Mouse (Mus musculus) monocyte, adult 2 months (primary cell): ENCODE data around the gene Cd44.

Experiments
- DNase-seq, 2 experiments: peaks; one replicate each; pipeline ENCODE4 v3.0.0; 2022; ENCODE audit warnings: low spot score in 2 of 2, low read depth in 1 of 2

Gene Cd44

DNA sequence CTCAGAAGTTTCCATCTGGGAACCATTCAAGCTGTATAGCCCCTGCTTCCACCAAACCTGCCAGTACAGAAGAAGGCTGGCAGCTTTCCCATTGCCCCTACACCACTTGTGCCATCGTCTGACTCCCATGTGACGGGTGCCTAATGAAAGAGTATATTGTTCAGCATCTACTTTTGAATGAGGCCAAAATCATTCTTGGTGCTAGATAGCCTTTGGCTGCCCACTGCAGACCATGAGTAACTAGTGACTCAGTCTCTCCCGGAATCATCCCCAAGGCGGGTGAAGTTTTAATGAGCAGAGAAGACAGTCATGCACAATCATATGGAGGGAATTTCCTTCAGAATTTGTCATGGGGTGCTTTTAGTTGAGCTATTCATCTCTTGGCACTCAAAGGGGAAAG, 28.3 kb downstream of the Cd44 start:
- no peak for DNase-seq

DNA sequence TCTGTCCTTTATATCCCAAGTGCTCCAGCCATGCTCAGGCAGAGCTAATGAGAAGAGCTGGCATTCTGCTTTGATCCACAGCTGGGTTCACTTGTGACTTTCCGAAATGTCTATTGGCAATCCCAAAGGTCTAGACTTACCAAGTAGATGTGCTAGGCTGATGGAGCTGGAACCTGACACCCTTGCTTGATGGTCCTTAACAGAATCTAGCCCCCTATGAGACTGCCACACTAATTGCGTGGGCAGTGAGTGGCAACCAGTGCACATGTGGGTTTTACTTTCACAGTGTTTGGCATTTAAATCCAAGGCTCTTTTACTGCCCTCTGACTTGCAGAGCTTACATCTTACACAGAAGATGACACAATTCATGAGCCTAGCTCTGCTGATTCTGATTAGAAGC, 29.0 kb downstream of the Cd44 start:
- no peak for DNase-seq

DNA sequence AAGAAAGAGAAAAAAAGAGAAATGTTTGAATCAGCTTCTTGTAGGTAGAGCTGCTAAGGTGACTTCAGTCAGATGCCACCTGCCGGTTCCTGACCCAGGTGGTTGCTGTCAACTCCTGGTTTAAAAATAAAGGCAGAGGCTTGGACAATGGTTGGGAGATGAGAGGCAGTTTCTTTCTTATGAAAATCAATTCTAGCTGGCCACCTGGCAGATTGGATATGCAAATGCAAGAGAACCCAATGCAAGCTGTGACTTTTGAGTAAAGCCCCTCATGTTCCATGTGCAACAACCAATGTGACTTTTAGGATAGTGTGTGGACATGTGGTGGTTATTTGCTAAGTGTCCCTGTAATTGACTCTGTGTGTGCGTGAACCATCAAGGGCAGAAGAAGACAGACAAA, 33.0 kb downstream of the Cd44 start:
- DNase-seq, result no peak

DNA sequence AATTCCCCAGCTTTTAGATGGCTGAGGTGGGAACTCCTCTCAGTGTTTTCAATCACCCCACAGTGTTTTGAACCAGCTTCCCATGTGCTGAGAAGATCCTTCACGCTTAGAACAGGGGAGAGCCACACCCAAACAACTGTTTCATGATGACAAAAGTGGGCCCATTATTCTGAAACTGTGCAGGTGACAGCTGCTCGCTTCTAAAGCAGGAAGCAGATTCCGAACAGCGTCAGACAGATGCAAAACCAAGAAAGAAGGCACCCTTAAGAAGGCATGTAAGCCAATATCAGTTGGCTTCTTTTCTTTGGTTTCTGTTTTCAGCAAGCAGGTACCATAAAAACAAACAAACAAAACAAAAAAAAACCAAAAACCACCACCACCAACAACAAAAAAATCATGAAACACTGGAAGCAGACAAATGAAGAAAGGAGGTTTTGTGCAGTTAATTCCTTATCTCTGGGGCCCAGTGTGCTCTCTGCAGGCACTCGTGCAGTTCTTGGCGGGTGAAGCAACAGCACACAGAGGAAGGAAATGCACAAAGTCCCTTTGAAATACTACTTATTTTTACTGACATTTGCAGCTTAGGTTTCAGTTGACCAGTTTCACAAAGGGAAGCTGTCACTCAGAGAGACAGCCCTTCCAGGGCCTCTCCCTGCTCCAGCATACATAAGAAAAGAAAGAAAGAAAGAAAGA, 33.9 kb downstream of the Cd44 start:
- no peak for DNase-seq

DNA sequence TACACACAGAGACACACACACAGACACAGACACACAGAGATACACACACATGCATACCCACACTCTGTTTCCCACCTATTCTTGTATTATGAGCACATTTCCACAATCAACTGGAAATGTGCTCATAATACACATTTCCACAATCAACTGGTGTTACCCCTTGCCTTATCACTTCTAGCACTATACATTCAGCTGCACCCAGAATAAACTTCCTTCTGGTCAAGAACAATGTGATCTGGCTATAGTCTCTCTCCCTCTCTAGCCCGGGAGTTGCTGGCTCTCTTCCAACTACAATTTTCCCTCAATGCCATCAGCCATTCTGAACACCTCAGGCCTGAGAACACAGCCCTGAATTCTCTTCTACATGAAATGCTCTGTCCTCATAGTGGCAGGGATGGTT, 34.9 kb downstream of the Cd44 start:
- no peak for DNase-seq

DNA sequence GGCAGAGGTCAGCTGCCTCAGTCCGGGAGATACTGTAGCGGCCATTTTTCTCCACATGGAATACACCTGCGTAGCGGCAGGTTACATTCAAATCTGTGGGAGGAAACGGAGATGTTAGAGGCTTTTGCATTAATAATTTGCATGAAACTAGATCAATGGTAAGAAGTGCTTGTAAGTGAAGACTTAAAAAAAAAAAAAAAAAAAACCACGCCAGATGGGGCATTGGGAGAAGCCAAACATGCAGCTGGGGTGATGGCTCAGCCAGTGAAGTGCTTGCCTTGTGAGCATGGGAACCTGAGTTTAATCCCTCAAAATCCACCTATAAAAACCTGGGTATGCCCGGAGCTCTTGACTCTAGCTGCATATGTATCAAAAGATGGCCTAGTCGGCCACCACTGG, 36.1 kb downstream of the Cd44 start:
- DNase-seq, result no peak

DNA sequence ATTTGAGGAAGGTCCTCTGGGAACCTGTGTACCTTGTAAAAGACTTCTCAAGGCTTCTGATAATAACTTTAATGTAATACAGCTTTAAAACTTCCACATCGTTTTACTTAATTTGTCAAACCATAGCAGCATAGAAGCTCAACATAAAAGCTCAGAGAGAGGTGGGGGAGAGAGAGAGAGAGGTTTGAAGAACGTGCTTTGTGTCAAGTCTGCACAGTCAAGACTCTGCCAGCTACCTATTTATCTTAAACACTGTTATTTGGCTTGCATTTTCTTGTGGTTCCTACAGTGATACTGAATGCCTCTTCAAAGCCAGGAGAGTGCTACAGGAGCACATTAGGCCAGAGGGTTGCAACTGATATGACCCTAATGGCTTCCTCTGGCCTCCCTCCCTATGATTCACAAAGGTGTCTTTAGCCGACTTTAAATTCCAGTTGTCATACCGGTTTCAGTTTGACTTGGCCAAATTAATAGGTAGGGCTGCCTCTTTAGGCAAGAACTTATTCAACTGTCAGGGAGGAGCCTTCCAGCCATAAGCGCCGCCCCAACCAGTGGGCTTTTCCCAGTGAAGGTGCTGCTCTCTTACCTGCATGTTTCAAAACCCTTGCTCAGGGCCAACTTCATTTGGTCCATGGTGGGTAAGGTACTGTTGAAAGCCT, 36.6 kb downstream of the Cd44 start:
- DNase-seq, result no peak

DNA sequence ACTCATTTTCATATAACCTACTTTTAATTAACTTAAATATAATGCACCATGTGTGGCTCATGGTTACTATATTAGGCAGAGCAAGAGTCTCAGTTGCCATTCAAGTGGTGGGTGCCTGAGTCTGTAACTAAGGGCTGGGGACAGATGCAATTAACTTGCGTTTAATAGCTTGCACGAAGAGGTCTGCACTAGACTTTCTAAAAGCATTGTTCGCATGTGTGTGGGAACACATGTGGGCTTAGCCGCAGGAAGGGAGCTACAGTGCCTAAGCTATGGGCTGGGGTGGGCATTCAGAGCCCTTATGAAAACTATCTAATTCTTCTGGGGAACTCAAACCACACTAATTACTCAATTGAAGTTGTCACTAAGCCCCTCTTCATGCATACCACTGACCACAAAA, 37.4 kb downstream of the Cd44 start:
- DNase-seq, result no peak

DNA sequence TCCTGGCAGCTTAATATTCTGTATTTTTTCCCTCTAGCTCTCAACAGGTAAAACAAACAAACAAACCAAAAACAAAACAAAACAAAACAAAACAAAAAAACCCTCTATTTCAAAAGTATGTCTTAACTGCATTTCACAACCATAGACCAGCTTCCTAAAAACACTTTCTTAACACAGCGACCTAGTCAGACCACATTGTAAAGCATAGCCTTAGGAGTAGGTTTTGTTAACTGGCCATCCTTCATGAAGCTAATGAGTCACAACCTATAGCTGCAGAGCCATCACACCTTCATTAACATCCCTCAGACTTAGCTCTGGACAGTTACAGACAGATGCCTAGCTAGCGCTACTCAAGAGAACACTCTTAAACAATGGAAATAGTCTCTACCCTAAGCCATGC, 37.9 kb downstream of the Cd44 start:
- DNase-seq, result no peak

DNA sequence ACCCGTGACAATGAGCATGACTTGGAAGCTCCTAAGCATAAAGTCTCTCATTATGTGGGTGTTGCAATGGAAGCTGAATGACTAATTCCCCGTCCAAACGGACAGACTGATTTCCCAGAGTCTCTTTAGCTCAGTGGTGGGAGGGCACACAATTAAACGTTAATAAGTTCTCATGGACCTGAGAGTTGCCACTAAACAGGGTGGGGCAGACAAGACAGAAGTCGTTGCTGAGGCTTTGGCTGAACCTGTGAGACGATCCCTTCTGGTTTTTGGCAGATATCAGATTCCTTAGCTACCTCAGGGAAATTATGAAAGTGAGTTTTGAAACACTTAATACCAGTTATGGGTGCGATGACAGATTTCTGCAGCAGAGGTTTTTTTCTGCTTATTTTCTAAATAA, 38.8 kb downstream of the Cd44 start:
- no peak for DNase-seq

DNA sequence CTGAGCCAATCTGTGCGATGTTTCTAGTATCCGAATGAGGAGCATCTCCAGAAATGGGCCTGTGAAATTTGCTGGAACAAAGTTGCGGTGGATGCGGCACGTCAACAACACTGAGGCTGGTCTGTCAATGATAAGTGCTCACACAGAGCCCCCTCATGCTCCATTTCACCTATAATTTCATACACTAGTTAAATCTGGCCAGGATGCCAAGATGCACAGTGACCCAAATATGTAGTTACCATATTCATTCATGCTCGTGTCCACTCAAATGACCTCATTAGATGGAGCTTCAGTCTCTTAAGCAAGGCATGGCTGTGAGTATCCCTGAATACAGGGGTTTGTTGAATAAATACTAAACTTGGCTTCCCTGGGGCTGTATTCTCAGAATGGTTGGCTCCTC, 43.2 kb downstream of the Cd44 start:
- no peak for DNase-seq

DNA sequence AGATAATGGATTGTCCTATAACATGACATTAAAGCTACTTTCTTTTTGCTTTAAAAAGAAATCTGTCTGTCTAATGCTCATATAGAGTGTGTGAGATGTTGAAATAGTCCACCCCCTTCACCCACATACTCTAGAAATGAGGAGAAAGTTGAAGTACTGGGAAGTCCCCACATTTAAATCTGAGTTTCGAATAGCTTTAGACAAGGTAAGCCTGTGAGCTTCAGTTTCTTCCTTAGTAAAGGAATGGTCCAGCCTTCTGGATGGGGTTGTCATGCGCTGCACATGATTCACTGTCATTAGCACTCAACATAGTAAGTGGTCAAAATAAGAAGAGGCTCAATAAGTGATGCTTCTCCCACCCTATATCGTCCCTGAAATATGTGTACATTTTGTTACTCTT, 48.2 kb downstream of the Cd44 start:
- DNase-seq, result no peak

DNA sequence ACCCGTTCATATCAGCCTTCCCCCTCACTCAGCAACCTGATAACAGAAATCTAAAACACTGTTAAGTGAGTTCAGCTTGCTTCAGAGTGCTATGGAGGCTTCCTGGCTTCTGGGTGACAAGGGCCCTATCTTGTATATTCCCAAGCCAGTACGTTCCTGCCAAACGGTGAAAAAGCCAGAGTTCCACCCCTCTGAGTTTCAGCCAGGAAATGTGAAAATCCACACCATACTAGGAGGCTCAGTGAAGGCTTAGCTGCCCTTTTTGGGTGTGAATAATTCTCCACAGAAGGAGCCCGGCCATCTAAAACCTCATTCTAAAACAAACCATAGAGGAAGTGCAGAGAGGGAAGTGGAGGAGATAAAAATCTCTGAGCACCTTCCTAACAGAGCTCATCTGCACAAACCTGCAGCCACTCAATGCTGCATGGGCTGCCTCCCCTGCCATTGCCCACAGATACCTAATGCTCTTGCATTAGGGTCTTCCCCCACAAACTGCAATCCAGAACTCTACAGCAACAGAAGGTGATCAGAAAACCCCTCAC, 49.5 kb downstream of the Cd44 start:
- no peak for DNase-seq

DNA sequence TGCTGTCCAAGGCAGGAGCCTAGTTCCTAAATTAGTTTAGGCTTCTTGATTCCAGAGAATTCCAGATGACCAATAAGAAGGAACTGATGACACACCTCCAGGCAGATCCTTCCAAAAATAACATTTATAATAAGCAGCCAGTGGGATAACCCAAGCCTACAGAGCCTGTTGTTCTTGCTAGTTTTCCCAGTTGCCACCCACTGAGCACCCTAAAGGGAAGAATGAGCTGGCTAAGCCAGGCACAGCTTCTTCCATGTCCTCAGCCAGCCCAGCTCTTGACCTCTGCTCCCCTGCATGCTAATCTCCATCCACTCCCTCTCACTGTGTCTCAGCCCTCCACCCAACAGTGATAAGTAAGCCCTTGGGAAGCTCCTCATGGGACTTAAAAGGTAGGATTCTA, 51.4 kb downstream of the Cd44 start:
- no peak for DNase-seq

DNA sequence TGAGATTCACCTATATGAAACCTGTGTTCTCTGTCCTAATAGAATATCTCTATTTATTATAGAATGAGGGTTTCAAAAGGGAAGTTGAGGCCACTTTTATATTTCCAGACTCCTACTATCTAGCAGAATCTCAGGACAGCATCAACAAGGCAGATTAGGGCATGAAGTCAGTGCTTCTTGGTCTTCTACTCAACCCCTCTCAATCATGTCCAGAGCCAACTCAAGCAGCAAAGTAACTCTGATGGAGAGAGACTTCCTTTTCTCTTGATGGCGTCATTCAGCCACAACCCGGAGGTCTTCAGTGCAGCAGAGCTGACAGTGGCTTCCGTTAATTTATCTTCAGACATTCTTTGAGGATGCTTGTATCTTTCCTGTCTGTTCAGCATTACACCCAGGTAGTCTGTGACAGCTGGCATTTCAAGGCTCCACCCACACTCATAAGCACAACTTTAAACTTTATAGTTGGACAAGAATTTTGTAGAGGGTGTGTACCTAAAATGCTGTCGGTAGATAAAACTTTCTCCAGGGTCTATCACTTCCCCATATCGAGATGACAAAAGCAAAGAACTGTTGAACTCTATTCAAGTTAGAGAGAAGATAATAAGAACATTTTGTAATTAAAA, 52.5 kb downstream of the Cd44 start:
- DNase-seq, result no peak

DNA sequence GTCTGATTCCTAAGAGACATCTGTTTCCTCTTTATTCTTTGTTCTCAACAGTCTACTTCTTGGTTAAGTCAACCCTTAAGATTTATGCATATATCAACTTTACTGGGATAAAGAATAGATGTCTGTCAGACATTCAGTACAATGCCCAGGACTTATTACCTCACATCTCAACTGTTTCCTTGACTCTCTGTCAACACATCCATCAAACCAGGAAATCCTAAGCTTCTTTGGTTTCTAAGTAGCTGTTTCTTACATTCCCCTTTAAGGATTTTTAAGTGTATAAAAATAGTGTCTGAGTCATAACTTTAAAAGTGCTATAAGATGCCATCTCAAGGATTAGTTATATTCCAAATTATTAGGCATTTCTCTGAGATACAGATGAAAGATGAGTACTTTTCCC, 60.2 kb downstream of the Cd44 start:
- no peak for DNase-seq

DNA sequence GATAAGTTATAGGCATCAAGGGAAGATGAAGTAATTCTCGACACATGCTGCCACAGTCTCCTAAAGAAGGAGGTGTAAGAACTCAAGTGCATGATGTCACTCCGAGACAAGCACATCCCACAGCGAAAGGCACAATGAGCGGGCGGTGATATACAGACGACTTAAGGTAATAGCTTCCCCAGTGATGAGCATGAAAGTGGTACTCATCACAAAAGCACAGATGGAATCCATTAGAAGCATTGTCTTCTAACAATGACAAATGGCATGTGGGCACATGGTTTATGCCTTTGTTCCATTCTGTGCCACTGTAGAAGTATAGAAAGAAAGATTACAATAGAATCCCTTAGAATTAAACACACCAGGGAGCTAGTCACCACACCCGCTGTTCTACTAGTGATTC, 63.3 kb downstream of the Cd44 start:
- no peak for DNase-seq

DNA sequence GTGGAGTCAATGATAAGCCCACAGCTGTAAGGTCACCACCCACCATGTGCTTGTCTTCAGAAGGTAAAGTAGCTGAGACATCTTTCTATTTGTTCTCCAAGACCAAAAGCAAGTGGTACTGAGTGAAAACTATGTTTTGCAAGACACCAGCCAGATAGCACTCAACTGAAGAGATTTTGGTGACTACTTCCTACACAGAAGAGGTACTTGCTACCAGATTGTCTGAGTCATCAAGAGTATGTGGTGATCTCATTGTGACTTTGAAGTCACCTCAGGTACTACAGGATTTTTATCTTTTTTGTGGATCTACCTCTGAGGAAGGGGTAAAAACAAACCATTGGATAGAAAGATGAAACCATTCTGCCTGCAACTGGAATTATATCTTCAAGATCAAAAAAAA, 69.9 kb downstream of the Cd44 start:
- DNase-seq, result no peak

DNA sequence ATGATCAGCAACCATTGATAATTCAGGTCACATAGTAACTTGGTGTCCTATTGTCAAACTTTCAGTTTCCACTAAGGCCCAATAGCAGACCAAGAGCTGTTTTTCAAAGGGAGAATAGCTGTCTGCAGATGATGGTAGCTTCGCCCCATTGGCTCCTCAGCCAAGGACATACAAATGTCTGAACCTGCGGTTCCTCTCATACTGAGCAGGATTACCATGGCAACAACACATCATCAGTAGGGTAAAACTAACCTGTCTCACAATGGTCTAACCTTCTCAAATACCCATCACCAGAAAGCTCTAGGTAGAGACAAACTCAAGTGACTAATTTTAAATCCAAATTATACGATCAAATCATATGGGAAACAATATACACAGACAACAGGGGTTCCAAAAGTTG, 72.3 kb downstream of the Cd44 start:
- peak; percentile 26 to 55 for DNase-seq

DNA sequence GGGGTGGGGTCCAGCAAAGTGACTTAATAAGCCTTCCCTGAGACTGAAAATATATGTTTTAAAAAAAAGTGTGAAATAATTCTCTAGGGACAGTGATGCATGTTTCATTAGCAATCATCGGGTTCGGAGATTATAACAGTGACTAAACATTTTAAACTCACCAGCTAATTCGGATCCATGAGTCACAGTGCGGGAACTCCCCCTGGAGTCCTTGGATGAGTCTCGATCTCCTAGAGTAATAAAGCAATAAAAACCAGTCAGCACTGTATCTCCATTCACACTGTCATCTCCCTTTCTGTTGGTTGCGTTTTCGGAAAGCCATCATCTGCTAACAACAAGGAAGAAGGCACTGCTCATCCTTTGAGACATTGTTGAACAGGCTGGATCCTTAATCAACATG, 73.1 kb downstream of the Cd44 start:
- no peak for DNase-seq

DNA sequence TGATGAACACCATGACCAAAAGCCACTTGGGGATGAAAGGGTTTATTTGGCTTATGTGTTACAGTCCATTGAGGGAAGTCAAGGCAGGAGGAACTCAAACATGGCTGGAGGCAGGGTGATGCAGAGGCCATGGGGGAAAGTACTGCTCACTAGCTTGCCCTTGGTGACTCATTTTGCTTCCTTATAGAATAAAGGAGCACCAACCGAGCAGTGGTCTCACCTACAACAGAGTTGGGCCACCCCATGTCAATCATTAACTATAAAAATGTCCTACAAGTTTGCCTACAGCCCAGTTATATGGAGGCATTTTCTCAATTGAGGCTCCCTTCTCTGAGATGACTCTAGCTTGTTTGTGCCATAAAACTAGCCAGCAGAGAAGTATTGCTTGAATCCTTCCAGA, 73.6 kb downstream of the Cd44 start:
- DNase-seq, result no peak

DNA sequence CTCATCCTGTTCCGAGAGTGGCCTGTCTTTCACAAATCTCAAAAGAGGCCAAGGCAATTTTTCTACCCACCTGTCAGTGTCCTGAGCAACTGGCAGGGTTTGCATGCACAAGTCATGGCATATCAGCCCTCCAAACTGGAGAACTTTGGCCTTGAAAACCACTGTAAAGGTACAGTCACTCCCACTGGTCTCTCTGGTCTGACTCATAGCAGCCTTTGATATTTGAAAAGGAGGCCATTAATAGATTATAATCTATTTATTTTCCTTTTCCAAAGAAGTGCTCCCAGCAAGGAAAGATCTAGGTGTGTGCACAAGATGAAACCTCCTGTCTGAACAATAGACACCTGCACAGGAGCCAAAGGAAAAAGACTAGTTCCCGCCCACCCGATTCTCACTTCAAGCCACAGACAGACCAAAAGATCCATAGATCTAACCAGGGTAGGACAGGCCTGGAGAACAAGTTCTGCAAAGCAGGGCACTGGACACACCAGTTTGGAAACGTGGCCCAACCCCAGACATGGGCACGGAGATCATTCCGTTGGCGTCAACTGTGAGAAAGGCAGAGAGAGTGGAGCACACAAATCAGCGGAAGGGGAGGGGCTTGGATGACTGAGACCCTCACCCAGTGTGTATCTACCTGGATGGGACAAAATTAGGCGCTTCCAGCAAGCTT, 75.4 kb downstream of the Cd44 start:
- DNase-seq, result no peak
